Comparison of ENCODE assay signal across 8 mouse cellular contexts in the genomic region with DNA sequence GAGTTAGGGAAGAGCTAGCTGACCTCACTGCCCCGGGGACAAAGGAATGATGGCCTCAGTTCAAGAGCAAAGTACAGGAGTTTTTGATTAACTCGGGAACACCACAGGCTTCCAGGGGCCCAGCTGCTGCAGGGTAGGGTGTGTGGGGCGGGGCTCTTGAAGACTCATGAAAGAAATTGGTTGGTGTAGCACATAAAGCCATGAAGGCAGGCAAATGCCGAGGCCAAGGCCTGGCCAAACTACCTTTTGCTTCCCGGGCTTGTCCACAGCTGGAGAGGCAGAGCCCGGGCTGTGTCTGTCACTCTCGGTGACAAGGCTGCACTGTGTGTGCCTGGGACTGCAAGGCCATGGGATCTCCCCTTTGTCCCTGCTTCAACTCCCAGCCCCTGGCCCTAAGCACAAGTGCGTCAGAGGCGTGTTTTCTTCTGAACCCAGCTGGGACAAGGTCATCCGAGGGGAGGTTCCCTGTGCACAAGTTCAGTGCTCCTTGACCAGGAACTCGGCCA. TPM values are rescaled to one million over a fixed set of nuclear protein-coding genes. Genes with fewer than 3 reads are reported as not detected.
DNase-seq lines count a peak whose midpoint lies in the region; ATAC-seq and TF ChIP-seq lines count a peak whose summit lies in the region.

No protein-coding gene starts in this region.

- 10% methylated on average over 11 of the region's 11 CpGs for WGBS in hindbrain, embryonic 12.5 days
- 15% methylated on average over 11 of the region's 11 CpGs for WGBS in hindbrain, embryonic 14.5 days
- WGBS in embryonic facial prominence, embryonic 12.5 days = 10% methylated on average over 11 of the region's 11 CpGs
- WGBS in intestine, embryonic 15.5 days = 28% methylated on average over 11 of the region's 11 CpGs
- 47% methylated on average over 11 of the region's 11 CpGs for WGBS in liver, embryonic 14.5 days (ENCODE audit: insufficient replicate concordance)

- TF ChIP-seq CTCF in liver, embryonic 14.5 days (IDR thresholded peaks at IDR 0.05; ENCODE audit: low read depth) = no peak

- TF ChIP-seq EP300 in liver, embryonic 14.5 days (IDR thresholded peaks at IDR 0.05; ENCODE audit: low read depth) = no peak

- no peak overlapping the region for H3K4me3 ChIP-seq in hindbrain, embryonic 12.5 days
- H3K4me3 ChIP-seq in hindbrain, embryonic 14.5 days (replicated peaks; ENCODE audit: low read length) = no peak overlapping the region
- no peak overlapping the region for H3K4me3 ChIP-seq in embryonic facial prominence, embryonic 12.5 days
- H3K4me3 ChIP-seq in intestine, embryonic 15.5 days (replicated peaks) = no peak overlapping the region
- no peak overlapping the region for H3K4me3 ChIP-seq in liver, embryonic 14.5 days (ENCODE audit: insufficient read depth in 1 of 2, low read depth in 2 of 2, low read length in 2 of 2)

- H3K36me3 ChIP-seq in hindbrain, embryonic 12.5 days = no peaks in the 10 kb centered on the region
- no peaks in the 10 kb centered on the region for H3K36me3 ChIP-seq in hindbrain, embryonic 14.5 days (replicated peaks; ENCODE audit: control insufficient read depth, insufficient read depth)
- H3K36me3 ChIP-seq in embryonic facial prominence, embryonic 12.5 days = no peaks in the 10 kb centered on the region
- no peaks in the 10 kb centered on the region for H3K36me3 ChIP-seq in intestine, embryonic 15.5 days
- H3K36me3 ChIP-seq in liver, embryonic 14.5 days (replicated peaks; ENCODE audit: control insufficient read depth, insufficient read depth, low read depth) = no peaks in the 10 kb centered on the region

- no peak for ATAC-seq in hindbrain, embryonic 12.5 days (ENCODE audit: low FRiP score)
- ATAC-seq in hindbrain, embryonic 14.5 days (ENCODE audit: low FRiP score) = no peak
- ATAC-seq in embryonic facial prominence, embryonic 12.5 days (ENCODE audit: insufficient number of reproducible peaks, insufficient read depth, low FRiP score, low TSS enrichment) = no peak
- ATAC-seq in intestine, embryonic 15.5 days = peak; percentile 89
- peak; percentile 65 for ATAC-seq in liver, embryonic 14.5 days (ENCODE audit: insufficient read depth)
- no peak for ATAC-seq in activated CD4-positive, CD25-positive, alpha-beta regulatory T cell, adult 4 months

- no peak overlapping the region for H3K4me2 ChIP-seq in hindbrain, embryonic 12.5 days (replicated peaks)
- no peak overlapping the region for H3K4me2 ChIP-seq in hindbrain, embryonic 14.5 days (replicated peaks)
- H3K4me2 ChIP-seq in embryonic facial prominence, embryonic 12.5 days (replicated peaks) = no peak overlapping the region
- peak overlapping the region; percentile 40 for H3K4me2 ChIP-seq in intestine, embryonic 15.5 days (replicated peaks)
- no peak overlapping the region for H3K4me2 ChIP-seq in liver, embryonic 14.5 days (ENCODE audit: low read depth)

- peaks cover 5% of the 10 kb centered on the region for H3K27me3 ChIP-seq in hindbrain, embryonic 12.5 days
- H3K27me3 ChIP-seq in hindbrain, embryonic 14.5 days (ENCODE audit: control insufficient read depth, insufficient read depth, low read length) = peaks cover 2% of the 10 kb centered on the region; the same call in 1 of the 2 replicates
- no peaks in the 10 kb centered on the region for H3K27me3 ChIP-seq in embryonic facial prominence, embryonic 12.5 days
- no peaks in the 10 kb centered on the region for H3K27me3 ChIP-seq in intestine, embryonic 15.5 days (replicated peaks)
- H3K27me3 ChIP-seq in liver, embryonic 14.5 days (ENCODE audit: control insufficient read depth, insufficient read depth, low read length) = no peaks in the 10 kb centered on the region

- peak overlapping the region; percentile 2; the same call in 1 of the 2 replicates for H3K9ac ChIP-seq in hindbrain, embryonic 12.5 days
- H3K9ac ChIP-seq in hindbrain, embryonic 14.5 days = no peak overlapping the region
- no peak overlapping the region for H3K9ac ChIP-seq in embryonic facial prominence, embryonic 12.5 days
- H3K9ac ChIP-seq in intestine, embryonic 15.5 days = peak overlapping the region; percentile 15; the same call in 1 of the 2 replicates
- no peak overlapping the region for H3K9ac ChIP-seq in liver, embryonic 14.5 days (replicated peaks)

- no peak for DNase-seq in hindbrain, embryonic 14.5 days (ENCODE audit: low spot score)
- DNase-seq in liver, embryonic 14.5 days (ENCODE audit: low read depth in 3 of 3, low spot score in 3 of 3) = no peak
- no peak for DNase-seq in B cell, adult 2 months
- no peak for DNase-seq in left cerebral cortex, adult 9 months (ENCODE audit: low spot score in 2 of 2)

- no peak overlapping the region; the same call in 1 of the 2 replicates for H3K27ac ChIP-seq in hindbrain, embryonic 12.5 days
- H3K27ac ChIP-seq in hindbrain, embryonic 14.5 days = no peak overlapping the region
- H3K27ac ChIP-seq in embryonic facial prominence, embryonic 12.5 days = peak overlapping the region; percentile 97
- H3K27ac ChIP-seq in intestine, embryonic 15.5 days = peak overlapping the region; percentile 93
- peak overlapping the region; percentile 37 for H3K27ac ChIP-seq in liver, embryonic 14.5 days

- no peaks in the 10 kb centered on the region for H3K9me3 ChIP-seq in hindbrain, embryonic 12.5 days (replicated peaks)
- peaks cover 8% of the 10 kb centered on the region; the same call in 1 of the 2 replicates for H3K9me3 ChIP-seq in hindbrain, embryonic 14.5 days (ENCODE audit: control insufficient read depth, low read length)
- H3K9me3 ChIP-seq in embryonic facial prominence, embryonic 12.5 days = 0 out of 2 replicates have a peak, but pooled peaks cover 3% of the 10 kb centered on the region
- H3K9me3 ChIP-seq in intestine, embryonic 15.5 days = no peaks in the 10 kb centered on the region
- no peaks in the 10 kb centered on the region for H3K9me3 ChIP-seq in liver, embryonic 14.5 days (ENCODE audit: control insufficient read depth, low read length)

- H3K4me1 ChIP-seq in hindbrain, embryonic 12.5 days = peaks cover 20% of the 10 kb centered on the region
- no peaks in the 10 kb centered on the region for H3K4me1 ChIP-seq in hindbrain, embryonic 14.5 days (replicated peaks; ENCODE audit: control insufficient read depth, insufficient read depth, low read length)
- H3K4me1 ChIP-seq in embryonic facial prominence, embryonic 12.5 days = peaks cover 54% of the 10 kb centered on the region
- peaks cover 43% of the 10 kb centered on the region for H3K4me1 ChIP-seq in intestine, embryonic 15.5 days (replicated peaks)
- H3K4me1 ChIP-seq in liver, embryonic 14.5 days (replicated peaks; ENCODE audit: control insufficient read depth in 2 of 2, insufficient read depth in 2 of 2, low read length in 1 of 2) = peaks cover 8 to 31% of the 10 kb centered on the region in 2 experiments; a peak in 3 of 4 replicates

RNA-seq across cellular contexts. Expression of a gene that starts 24.3 kb away (rescaled TPM):
- 44.6 and 46.7 TPM in 2 replicates for polyA plus RNA-seq in hindbrain, embryonic 12.5 days (2016; fragmentation: Nextera tagmentation; extraction: Ambion mirVana)
- 7.9 and 9.6 TPM in 2 replicates for polyA plus RNA-seq in hindbrain, embryonic 14.5 days (2014; fragmentation: Nextera tagmentation; extraction: Ambion mirVana)
- polyA plus RNA-seq in embryonic facial prominence, embryonic 12.5 days (2016; fragmentation: Nextera tagmentation; extraction: Ambion mirVana) = 89.3 and 106 TPM in 2 replicates
- polyA plus RNA-seq in intestine, embryonic 15.5 days (2015; fragmentation: Nextera tagmentation; extraction: Ambion mirVana) = 56.8 and 61.0 TPM in 2 replicates
- polyA plus RNA-seq in liver, embryonic 14.5 days (2012; rRNA removed) = 20.7 and 29.4 TPM in 2 replicates
- 37.1 and 42.6 TPM in 2 replicates for polyA plus RNA-seq in liver, embryonic 14.5 days (2014; fragmentation: Nextera tagmentation; extraction: Ambion mirVana)
- polyA plus RNA-seq in activated CD4-positive, CD25-positive, alpha-beta regulatory T cell, adult 4 months (2017; shearing (Covaris generic)) = under 1 TPM; 0.69 to 0.98 TPM

RNA-seq across cellular contexts. Expression of a gene that starts 46.6 kb away (rescaled TPM):
- polyA plus RNA-seq in hindbrain, embryonic 12.5 days (2016; fragmentation: Nextera tagmentation; extraction: Ambion mirVana) = 2.1 and 2.2 TPM in 2 replicates
- polyA plus RNA-seq in hindbrain, embryonic 14.5 days (2014; fragmentation: Nextera tagmentation; extraction: Ambion mirVana) = not detected in 2 replicates
- 12.3 and 12.9 TPM in 2 replicates for polyA plus RNA-seq in embryonic facial prominence, embryonic 12.5 days (2016; fragmentation: Nextera tagmentation; extraction: Ambion mirVana)
- polyA plus RNA-seq in intestine, embryonic 15.5 days (2015; fragmentation: Nextera tagmentation; extraction: Ambion mirVana) = 1.3 and 1.7 TPM in 2 replicates
- polyA plus RNA-seq in liver, embryonic 14.5 days (2012; rRNA removed) = 0.05 and 0.07 TPM in 2 replicates
- not detected in 2 replicates for polyA plus RNA-seq in liver, embryonic 14.5 days (2014; fragmentation: Nextera tagmentation; extraction: Ambion mirVana)
- polyA plus RNA-seq in activated CD4-positive, CD25-positive, alpha-beta regulatory T cell, adult 4 months (2017; shearing (Covaris generic)) = not detected

RNA-seq across cellular contexts. Expression of a gene that starts 53.8 kb away (rescaled TPM):
- not detected in 2 replicates for polyA plus RNA-seq in hindbrain, embryonic 12.5 days (2016; fragmentation: Nextera tagmentation; extraction: Ambion mirVana)
- not detected in 2 replicates for polyA plus RNA-seq in hindbrain, embryonic 14.5 days (2014; fragmentation: Nextera tagmentation; extraction: Ambion mirVana)
- polyA plus RNA-seq in embryonic facial prominence, embryonic 12.5 days (2016; fragmentation: Nextera tagmentation; extraction: Ambion mirVana) = 0.18 TPM in 1 of 2 replicates, not detected in the other
- 0.52 and 0.70 TPM in 2 replicates for polyA plus RNA-seq in intestine, embryonic 15.5 days (2015; fragmentation: Nextera tagmentation; extraction: Ambion mirVana)
- polyA plus RNA-seq in liver, embryonic 14.5 days (2012; rRNA removed) = not detected in 2 replicates
- not detected in 2 replicates for polyA plus RNA-seq in liver, embryonic 14.5 days (2014; fragmentation: Nextera tagmentation; extraction: Ambion mirVana)
- polyA plus RNA-seq in activated CD4-positive, CD25-positive, alpha-beta regulatory T cell, adult 4 months (2017; shearing (Covaris generic)) = not detected

Comparison
In these comparisons a context has a peak if more than half of its experiments do, and no peak if none do; other contexts are left out.
1. H3K9ac ChIP-seq: peak in hindbrain, embryonic 12.5 days (single experiment) and intestine, embryonic 15.5 days (single experiment); none in hindbrain, embryonic 14.5 days (single experiment), embryonic facial prominence, embryonic 12.5 days (single experiment) and liver, embryonic 14.5 days (single experiment).
2. ATAC-seq: peak in intestine, embryonic 15.5 days (single experiment) and liver, embryonic 14.5 days (single experiment); none in hindbrain, embryonic 12.5 days (single experiment), hindbrain, embryonic 14.5 days (single experiment), embryonic facial prominence, embryonic 12.5 days (single experiment) and activated CD4-positive, CD25-positive, alpha-beta regulatory T cell, adult 4 months (single experiment).
3. H3K27ac ChIP-seq: peak in embryonic facial prominence, embryonic 12.5 days (single experiment), intestine, embryonic 15.5 days (single experiment) and liver, embryonic 14.5 days (single experiment); none in hindbrain, embryonic 12.5 days (single experiment) and hindbrain, embryonic 14.5 days (single experiment).